Mouse (Mus musculus) layer of hippocampus, adult 11-12 months (tissue): ENCODE measurements around the gene Retnlb.
"Not testable (repeated sequence)": the region's sequence is repeated elsewhere in the genome, so short reads cannot be mapped to it uniquely, and the experiment has no call there.

ENCODE experiments used
- DNase-seq: peaks from one replicate; pipeline ENCODE4 v3.0.0; 2022; ENCODE audit warnings: low spot score

Gene Retnlb

DNA sequence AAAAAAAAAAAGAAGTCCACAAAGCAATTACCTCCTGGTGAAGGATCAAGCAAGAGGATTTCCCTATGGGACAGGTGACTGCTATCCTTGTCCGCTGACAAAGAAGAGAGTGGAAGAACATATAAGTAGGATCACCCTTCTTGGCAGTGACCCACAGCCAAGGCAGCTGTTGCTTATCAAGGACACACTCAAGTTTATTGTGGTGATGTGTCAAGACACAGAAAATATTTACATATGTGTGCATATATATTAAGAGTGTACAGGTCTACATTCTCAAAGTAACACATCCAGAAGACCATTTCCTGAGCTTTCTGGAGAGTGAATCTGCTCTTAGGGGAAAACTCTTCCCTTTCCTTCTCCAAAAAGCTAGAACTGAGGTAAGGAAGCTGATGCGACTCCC, at the start of gene Retnlb:
Gene Retnlb, plus strand, starts transcription at position 162 of the 400 bp plus-strand sequence.
- no peak for DNase-seq

- DNase-seq, result no peak
Measured at GRCm38 (mm10) chr16:48769183-48769582, 47.5 kb upstream of the Retnlb start.

GRCm38 (mm10) chr16:48771971-48772445, 44.6 kb upstream of the Retnlb start, which contains the start of gene Trat1:
Gene Trat1 (minus strand): TSS chr16:48772021.
- no peak for DNase-seq

- no peak for DNase-seq
Measured at GRCm38 (mm10) chr16:48777254-48777653, 39.4 kb upstream of the Retnlb start.

DNA sequence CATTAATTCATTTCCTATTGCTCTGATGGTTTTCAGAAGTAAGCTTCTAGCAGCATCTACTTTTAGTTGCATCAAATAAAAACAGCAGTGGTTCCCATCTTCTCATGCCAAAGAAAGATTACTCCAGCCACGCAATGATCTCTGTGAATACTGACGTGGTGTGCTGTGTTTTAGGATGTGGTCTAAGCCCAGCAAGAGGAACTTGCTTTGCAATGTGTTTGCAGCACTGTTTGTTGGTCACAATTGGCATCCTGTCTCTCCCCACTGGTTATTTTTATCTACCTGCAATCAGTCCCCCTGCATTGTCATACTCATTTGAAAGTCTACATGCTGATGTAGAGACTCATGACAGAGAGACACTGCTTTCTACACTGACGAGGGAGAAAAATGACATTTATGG, 30.4 kb upstream of the Retnlb start:
- no peak for DNase-seq

- no peak for DNase-seq
Measured at GRCm38 (mm10) chr16:48788704-48789185, 27.9 kb upstream of the Retnlb start.

DNA sequence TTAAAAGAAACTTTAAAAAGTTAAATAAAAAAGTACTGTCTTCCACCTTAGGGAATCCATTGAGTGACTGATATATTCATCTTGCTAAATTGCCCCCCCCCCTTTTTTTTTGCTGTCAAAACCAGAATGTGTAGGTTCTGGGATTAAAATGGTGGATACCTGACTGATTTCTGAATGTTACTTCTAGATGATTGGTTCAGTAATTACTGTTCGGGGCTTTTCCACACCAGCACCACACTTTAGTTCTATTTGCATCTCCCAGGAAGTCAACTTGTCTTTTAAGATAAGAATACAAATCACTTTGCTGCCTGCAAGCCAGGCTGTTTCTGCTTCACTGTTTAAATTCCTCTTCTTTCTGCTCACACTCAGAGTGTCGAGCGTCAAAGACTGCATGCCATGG, 18.4 kb upstream of the Retnlb start:
- no peak for DNase-seq

DNA sequence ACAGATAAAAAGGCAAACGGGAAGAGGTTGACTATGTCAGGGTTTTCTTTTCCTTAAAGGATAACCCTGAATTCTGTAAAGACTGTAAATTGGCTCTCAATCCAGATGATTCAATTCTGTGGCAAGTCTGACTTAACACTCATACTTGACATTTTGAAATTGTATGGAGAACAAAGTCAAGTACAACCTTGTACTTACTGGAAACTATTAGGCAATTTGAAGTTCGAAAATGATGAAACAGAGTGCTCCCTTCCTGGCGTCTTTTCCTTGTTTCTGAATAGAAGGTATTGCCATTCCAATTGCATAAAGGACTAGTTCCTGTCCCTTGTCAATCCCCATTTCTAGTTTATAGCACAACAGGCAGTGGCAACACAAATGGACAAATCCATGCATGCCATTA, 17.2 kb upstream of the Retnlb start:
- DNase-seq, result no peak

- DNase-seq, result no peak
Measured at GRCm38 (mm10) chr16:48800906-48801305, 15.8 kb upstream of the Retnlb start.

DNA sequence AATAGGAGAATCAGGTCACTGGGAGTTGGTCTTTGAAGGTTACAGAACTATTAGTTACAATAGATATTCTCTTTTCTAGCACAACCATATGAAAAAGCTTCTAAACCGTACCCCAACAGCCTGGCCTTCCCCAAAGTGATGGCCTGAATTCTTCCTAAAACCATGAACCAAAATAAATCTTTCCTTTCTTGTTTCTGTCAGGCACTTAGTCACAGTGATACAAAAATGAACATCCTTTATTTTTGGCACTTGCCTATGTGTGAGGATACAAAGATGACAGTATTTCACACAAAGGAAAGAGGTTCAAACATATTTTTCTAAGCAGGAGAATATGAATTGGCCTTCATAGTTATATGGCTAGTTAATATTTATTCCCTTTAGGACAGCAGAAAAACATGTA, 11.2 kb upstream of the Retnlb start:
- DNase-seq, result no peak

DNA sequence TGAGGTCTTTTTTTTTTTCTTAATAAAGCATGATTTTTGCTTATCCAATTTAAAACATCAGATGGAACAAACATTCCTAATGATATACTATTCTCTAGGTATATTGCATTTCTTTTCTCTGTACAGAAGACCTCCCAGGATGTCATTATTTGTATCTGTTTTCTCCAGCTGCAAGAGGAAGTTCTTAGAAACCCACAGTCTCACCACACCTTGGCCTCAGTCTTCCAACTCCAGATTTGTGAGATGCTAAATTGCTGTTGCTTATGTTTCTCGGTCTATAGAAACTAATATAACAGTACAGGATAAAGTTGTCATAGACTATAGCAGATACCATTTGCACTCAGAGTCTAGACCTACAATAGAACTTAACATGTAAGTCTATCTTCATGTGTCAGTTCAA, 10.1 kb upstream of the Retnlb start:
- no peak for DNase-seq

- DNase-seq, result no peak
Measured at GRCm38 (mm10) chr16:48809374-48809773, 7.3 kb upstream of the Retnlb start.

GRCm38 (mm10) chr16:48811881-48812436, 4.7 kb upstream of the Retnlb start:
- no peak for DNase-seq

- DNase-seq, result no peak
Measured at GRCm38 (mm10) chr16:48818524-48818923, 1.9 kb downstream of the Retnlb start.

- DNase-seq, result no peak
Measured at GRCm38 (mm10) chr16:48826474-48826873, 9.8 kb downstream of the Retnlb start.

- no peak for DNase-seq
Measured at GRCm38 (mm10) chr16:48827625-48828024, 11.0 kb downstream of the Retnlb start.

DNA sequence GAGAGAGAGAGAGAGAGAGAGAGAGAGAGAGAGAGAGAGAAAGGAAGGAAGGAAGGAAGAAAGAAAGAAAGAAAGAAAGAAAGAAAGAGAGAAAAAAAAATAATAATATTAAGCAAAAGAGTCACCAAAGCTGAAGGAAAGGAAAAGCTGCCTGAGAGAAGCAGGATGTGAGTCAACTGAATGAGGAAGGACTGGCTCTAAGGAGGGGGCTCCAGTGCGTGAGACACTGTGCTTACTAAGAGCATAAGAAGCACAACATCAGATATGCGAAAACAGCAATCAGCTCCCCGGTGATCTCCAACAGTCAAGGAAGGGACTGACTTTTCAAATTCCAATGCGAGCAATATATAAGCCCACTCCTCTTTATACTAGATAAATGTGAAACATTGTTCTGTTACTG, 12.4 kb downstream of the Retnlb start:
- no peak for DNase-seq

GRCm38 (mm10) chr16:48832055-48832454, 15.4 kb downstream of the Retnlb start:
- no peak for DNase-seq

DNA sequence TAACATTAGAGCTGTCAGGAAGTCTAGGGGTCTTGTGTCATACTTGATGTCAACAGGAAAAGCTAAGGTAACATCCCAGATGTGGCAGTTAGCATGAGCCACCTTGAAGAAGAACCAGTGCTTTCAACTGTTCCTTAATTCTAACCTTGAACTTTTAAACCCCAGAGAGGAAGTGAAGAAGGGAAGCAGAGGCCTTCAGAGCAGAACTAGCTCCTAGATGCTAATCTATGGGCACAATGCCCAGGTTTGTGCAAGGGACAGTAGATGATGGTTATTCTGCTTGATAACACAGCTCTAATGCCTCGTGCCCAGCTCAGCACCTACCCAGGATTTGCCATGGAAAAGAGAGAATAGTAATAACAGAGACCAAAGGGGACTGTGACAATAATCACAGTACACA, 17.0 kb downstream of the Retnlb start:
- DNase-seq, result not testable (repeated sequence)

DNA sequence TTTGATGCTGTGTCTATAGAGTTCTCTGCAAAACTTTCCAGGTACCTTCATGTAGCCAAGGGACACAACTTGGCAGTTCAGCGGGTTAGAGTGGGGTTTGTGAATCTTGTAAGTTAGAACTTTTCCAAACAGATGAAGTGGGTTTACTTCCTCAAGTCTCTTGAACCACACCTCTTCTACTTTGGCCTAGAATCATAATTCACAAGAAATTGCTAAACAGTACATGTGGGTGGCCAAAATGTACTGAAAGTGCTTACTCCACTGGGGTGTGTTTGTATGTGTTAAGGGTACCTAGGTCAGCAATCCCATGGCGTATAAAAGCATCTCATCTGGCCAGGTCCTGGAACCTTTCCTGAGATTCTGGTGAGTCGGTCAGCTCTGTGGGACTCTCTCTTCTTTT, 25.6 kb downstream of the Retnlb start, which contains the start of gene Retnla:
Gene Retnla, plus strand, starts transcription at position 286 of the 400 bp plus-strand sequence.
- DNase-seq, result no peak

GRCm38 (mm10) chr16:48843671-48844386, 27.2 kb downstream of the Retnlb start:
- DNase-seq, result no peak

DNA sequence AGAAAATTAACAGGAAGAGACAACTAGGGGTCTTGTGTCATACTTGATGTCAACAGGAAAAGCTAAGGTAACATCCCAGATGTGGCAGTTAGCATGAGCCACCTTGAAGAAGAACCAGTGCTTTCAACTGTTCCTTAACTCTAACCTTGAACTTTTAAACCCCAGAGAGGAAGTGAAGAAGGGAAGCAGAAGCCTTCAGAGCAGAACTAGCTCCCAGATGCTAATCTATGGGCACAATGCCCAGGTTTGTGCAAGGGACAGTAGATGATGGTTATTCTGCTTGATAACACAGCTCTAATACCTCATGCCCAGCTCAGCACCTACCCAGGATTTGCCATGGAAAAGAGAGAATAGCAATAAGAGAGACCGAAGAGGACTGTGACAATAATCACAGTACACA, 48.3 kb downstream of the Retnlb start:
- not testable (repeated sequence) for DNase-seq

DNA sequence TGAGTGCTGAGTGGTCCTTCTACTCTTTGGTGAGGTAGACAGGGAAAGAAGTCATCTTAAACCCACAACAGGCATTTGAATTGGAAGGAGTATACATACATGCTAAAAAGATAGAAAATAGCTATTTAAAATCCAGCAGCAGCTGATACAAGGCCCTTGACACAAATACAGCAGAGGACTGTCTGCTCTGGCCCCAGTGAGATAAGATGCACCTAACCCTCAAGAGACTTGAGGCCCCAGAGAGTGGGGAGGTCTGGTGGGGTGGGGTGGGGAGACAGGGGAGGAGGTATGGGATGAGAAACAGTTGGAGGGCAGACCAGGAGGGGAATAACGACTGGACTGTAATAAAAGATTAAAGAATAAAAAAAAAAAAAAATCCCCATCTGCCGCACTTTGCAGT, 51.0 kb downstream of the Retnlb start:
- no peak for DNase-seq
